Mouse (Mus musculus): ENCODE measurements around the gene Astn1.

The Astn1 gene

GRCm38 (mm10) chr1:158361964-158362291 is at the start of gene Astn1:
Gene Astn1, plus strand, starts transcription at chr1:158362273.
- DNase-seq (ENCODE audit: low spot score in 2 of 2) = no peak

- no peak for DNase-seq (ENCODE audit: low spot score in 2 of 2)
Observed at GRCm38 (mm10) chr1:158323325-158323724, 38.7 kb upstream of the Astn1 start.

GRCm38 (mm10) chr1:158328126-158328525 is 33.9 kb upstream of the Astn1 start:
- no peak for DNase-seq (ENCODE audit: low spot score in 2 of 2)

- no peak for DNase-seq (ENCODE audit: low spot score in 2 of 2)
Observed at GRCm38 (mm10) chr1:158328839-158329238, 33.2 kb upstream of the Astn1 start.

GRCm38 (mm10) chr1:158343243-158343714 is 18.8 kb upstream of the Astn1 start:
- no peak for DNase-seq (ENCODE audit: low spot score in 2 of 2)

- no peak for DNase-seq (ENCODE audit: low spot score in 2 of 2)
Observed at GRCm38 (mm10) chr1:158353656-158354371, 8.3 kb upstream of the Astn1 start.

GRCm38 (mm10) chr1:158355177-158356050 is 6.7 kb upstream of the Astn1 start:
- no peak for DNase-seq (ENCODE audit: low spot score in 2 of 2)

GRCm38 (mm10) chr1:158356051-158356461 is 6.0 kb upstream of the Astn1 start, which contains the start of gene Brinp2:
Gene Brinp2, minus strand, starts transcription at chr1:158356326.
- no peak for DNase-seq (ENCODE audit: low spot score in 2 of 2)

GRCm38 (mm10) chr1:158362292-158363101 is 424 bp downstream of the Astn1 start:
- no peak for DNase-seq (ENCODE audit: low spot score in 2 of 2)

GRCm38 (mm10) chr1:158364461-158364860 is 2.4 kb downstream of the Astn1 start:
- no peak for DNase-seq (ENCODE audit: low spot score in 2 of 2)

- DNase-seq (ENCODE audit: low spot score in 2 of 2) = no peak
Observed at GRCm38 (mm10) chr1:158382277-158382676, 20.2 kb downstream of the Astn1 start.

- DNase-seq (ENCODE audit: low spot score in 2 of 2) = no peak
Observed at GRCm38 (mm10) chr1:158383210-158383609, 21.1 kb downstream of the Astn1 start.

- no peak for DNase-seq (ENCODE audit: low spot score in 2 of 2)
Observed at GRCm38 (mm10) chr1:158385311-158385710, 23.2 kb downstream of the Astn1 start.

- no peak for DNase-seq (ENCODE audit: low spot score in 2 of 2)
Observed at GRCm38 (mm10) chr1:158386781-158387180, 24.7 kb downstream of the Astn1 start.

GRCm38 (mm10) chr1:158388995-158389394 is 26.9 kb downstream of the Astn1 start:
- DNase-seq (ENCODE audit: low spot score in 2 of 2) = no peak

GRCm38 (mm10) chr1:158390693-158391092 is 28.6 kb downstream of the Astn1 start:
- DNase-seq (ENCODE audit: low spot score in 2 of 2) = no peak

- DNase-seq (ENCODE audit: low spot score in 2 of 2) = no peak
Observed at GRCm38 (mm10) chr1:158397058-158397457, 35.0 kb downstream of the Astn1 start.

GRCm38 (mm10) chr1:158400898-158401297 is 38.8 kb downstream of the Astn1 start:
- DNase-seq (ENCODE audit: low spot score in 2 of 2) = no peak

GRCm38 (mm10) chr1:158405899-158406769 is 44.1 kb downstream of the Astn1 start:
- DNase-seq (ENCODE audit: low spot score in 2 of 2) = no peak

- DNase-seq (ENCODE audit: low spot score in 2 of 2) = no peak
Observed at GRCm38 (mm10) chr1:158408124-158408523, 46.1 kb downstream of the Astn1 start.

GRCm38 (mm10) chr1:158411146-158411545 is 49.1 kb downstream of the Astn1 start:
- no peak for DNase-seq (ENCODE audit: low spot score in 2 of 2)
